Mouse (Mus musculus) CH12.LX (cell line): ENCODE measurements around the gene Glis3. TPM values are rescaled to one million over a fixed set of nuclear protein-coding genes. Genes with fewer than 3 reads are reported as not detected.
A peak's percentile ranks its signal among the peaks of the same experiment; 100 is the strongest.

Experiments
- DNase-seq: peaks from one replicate; pipeline ENCODE4 v3.0.0-alpha.2; 2013; ENCODE audit errors: extremely low read depth
- H3K27ac ChIP-seq: 2 replicates; pipeline ENCODE4 v1.5.1; 2012; ENCODE audit warnings: low read depth, mild to moderate bottlenecking, control low read depth, moderate library complexity; ENCODE audit not compliant: insufficient read depth
- H3K27me3 ChIP-seq: replicated peaks from 2 replicates; pipeline ENCODE3; 2012; ENCODE audit warnings: inconsistent platforms
- H3K36me3 ChIP-seq, 2 experiments: replicated peaks in 1 of 2; 2 replicates each; pipeline versions ENCODE3 to v1.6.1; 2012; ENCODE audit warnings: inconsistent platforms in 1 of 2, low read length in 1 of 2, mild to moderate bottlenecking in 1 of 2, mixed read lengths in 1 of 2, moderate library complexity in 1 of 2; ENCODE audit not compliant: control insufficient read depth in 1 of 2, insufficient read depth in 1 of 2
- H3K4me1 ChIP-seq, 2 experiments: 2 replicates each; pipeline ENCODE4 v1.6.1; 2012; ENCODE audit warnings: inconsistent platforms in 1 of 2, moderate library complexity in 1 of 2; ENCODE audit not compliant: insufficient read depth in 2 of 2, control insufficient read depth in 1 of 2
- H3K4me2 ChIP-seq: 2 replicates; pipeline ENCODE4 v1.6.1; 2012; ENCODE audit warnings: low read depth, mild to moderate bottlenecking, control low read depth; ENCODE audit not compliant: poor library complexity, insufficient read depth, severe bottlenecking
- H3K4me3 ChIP-seq, 3 experiments: fragments of 150-350 bp in 1 of 3; sonication (generic) in 1 of 3; replicated peaks in 1 of 3; 2 replicates each; pipeline versions ENCODE3 to v1.5.1; 2011 to 2012; ENCODE audit warnings: low read depth in 2 of 3, low read length in 2 of 3, mild to moderate bottlenecking in 2 of 3, moderate library complexity in 2 of 3, control low read depth in 1 of 3, improper control_type of control experiment in 1 of 3, inconsistent platforms in 1 of 3, mixed read lengths in 1 of 3; ENCODE audit not compliant: poor library complexity in 1 of 3
- H3K79me2 ChIP-seq: replicated peaks from 2 replicates; pipeline ENCODE4 v1.6.1; 2012; ENCODE audit warnings: mild to moderate bottlenecking, moderate library complexity; ENCODE audit not compliant: control insufficient read depth, poor library complexity, insufficient read depth, severe bottlenecking; ENCODE audit errors: extremely low read depth
- H3K9ac ChIP-seq: 2 replicates; pipeline ENCODE4 v1.6.1; 2012; ENCODE audit warnings: low read depth, mild to moderate bottlenecking, control low read depth, moderate library complexity; ENCODE audit not compliant: insufficient read depth
- H3K9me3 ChIP-seq: replicated peaks from 2 replicates; pipeline ENCODE3; 2012; ENCODE audit warnings: low read length, inconsistent platforms, mixed read lengths
- CTCF ChIP-seq, 2 experiments: IDR thresholded peaks in 1 of 2; conservative IDR thresholded peaks in 1 of 2; 2 replicates each; pipeline ENCODE4 v1.5.1; 2011 to 2012; ENCODE audit warnings: low read depth in 2 of 2, low read length in 2 of 2, improper control_type of control experiment in 1 of 2, inconsistent platforms in 1 of 2, mild to moderate bottlenecking in 1 of 2, moderate library complexity in 1 of 2
- ELF1 ChIP-seq: IDR thresholded peaks from 2 replicates; pipeline ENCODE4 v1.6.1; 2014; ENCODE audit warnings: low read depth, mild to moderate bottlenecking, inconsistent platforms, low read length, improper control_type of control experiment
- GABPA ChIP-seq: IDR thresholded peaks from 2 replicates; pipeline ENCODE4 v1.6.1; 2012; ENCODE audit warnings: low read depth, low read length, improper control_type of control experiment, inconsistent platforms; ENCODE audit not compliant: insufficient replicate concordance
- JUN ChIP-seq: IDR thresholded peaks from 2 replicates; pipeline ENCODE4 v1.6.1; 2011; ENCODE audit warnings: low read depth, mild to moderate bottlenecking, low read length, improper control_type of control experiment, moderate library complexity; ENCODE audit not compliant: insufficient read depth
- POLR2A ChIP-seq: IDR thresholded peaks from 2 replicates; pipeline ENCODE4 v1.6.1; 2011; ENCODE audit warnings: low read depth, mild to moderate bottlenecking, improper control_type of control experiment, low read length
- RAD21 ChIP-seq: IDR thresholded peaks from 2 replicates; pipeline ENCODE4 v1.6.1; 2011; ENCODE audit warnings: low read depth, mild to moderate bottlenecking, low read length, improper control_type of control experiment, moderate library complexity
- USF2 ChIP-seq: conservative IDR thresholded peaks from 2 replicates; pipeline ENCODE4 v1.6.1; 2011; ENCODE audit warnings: low read depth, low read length, improper control_type of control experiment
- ZMIZ1 ChIP-seq: IDR thresholded peaks from 2 replicates; pipeline ENCODE4 v1.6.1; 2012; ENCODE audit warnings: low read depth, mild to moderate bottlenecking, inconsistent platforms, low read length, improper control_type of control experiment
- ZNF384 ChIP-seq: IDR thresholded peaks from 2 replicates; pipeline ENCODE4 v1.6.1; 2012; ENCODE audit warnings: low read depth, low read length, improper control_type of control experiment, inconsistent platforms
- dilution Hi-C: fragments of 300-500 bp; cut with MboI; formaldehyde crosslinking; loops from 2 replicates; pipeline ENCODE4 v1.14.3; 2020; ENCODE audit warnings: low sequenced_read_pairs; ENCODE audit not compliant: extremely low pct_unique_long_range_greater_than_20kb, extremely low pct_ligation_motif_present
- in situ Hi-C: fragments of 300-500 bp; cut with MboI; formaldehyde crosslinking; loops from 3 replicates; pipeline ENCODE4 v1.14.3; 2019; ENCODE audit warnings: low sequenced_read_pairs, low pct_ligation_motif_present, low pct_unique_long_range_greater_than_20kb, mixed read lengths
- polyA plus RNA-seq: library from polyadenylated mRNA; unstranded; fragments of >175 nt; gene quantifications from 2 replicates; pipeline ENCODE4 v1.2.1, GENCODE M21; 2012; ENCODE audit warnings: low read depth; ENCODE audit not compliant: insufficient read length
- total RNA-seq, 2 experiments: library from RNA; depleted of rRNA; stranded (reverse); fragments of 300-350 nt in 1 of 2; fragments of >200 nt in 1 of 2; gene quantifications; 2 replicates each; pipeline ENCODE4 v1.2.3; 2012 to 2014

The Glis3 gene
- total and polyA plus RNA-seq, 3 experiments: not detected

DNA sequence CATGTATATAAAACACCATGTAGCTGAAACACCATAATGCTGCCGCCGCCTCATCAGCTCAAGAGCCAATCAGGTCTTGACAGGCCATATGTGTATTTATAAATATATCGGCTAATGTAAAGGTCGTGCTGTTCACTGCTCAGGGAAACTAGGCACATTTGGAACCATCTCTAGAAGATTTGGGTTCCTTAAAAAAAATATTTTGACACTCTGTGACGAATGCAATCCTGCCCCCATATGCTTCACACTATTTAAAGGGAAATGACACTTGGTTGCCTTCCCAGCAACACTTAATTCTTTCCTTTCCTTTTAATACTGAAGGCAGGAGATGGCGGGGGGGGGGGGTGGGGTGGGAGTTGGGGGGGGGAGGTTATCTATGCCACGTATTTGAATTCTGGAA lies 286.1 kb downstream of the Glis3 start:
- in situ Hi-C loops (no loop called here), dilution Hi-C loops (no loop called here)
- Histone ChIP-seq H3K79me2 (no peaks in the 10 kb centered on the region), H3K27me3 (no peaks in the 10 kb centered on the region), H3K9me3 (no peaks in the 10 kb centered on the region), H3K4me3 (no peak overlapping the region), H3K36me3 (no peaks in the 10 kb centered on the region), H3K4me2 (no peak overlapping the region)
- DNase-seq: no peak
- TF ChIP-seq GABPA (no peak), ZNF384 (no peak), ELF1 (no peak)
- TF ChIP-seq, all 38 proteins: peak for 0
- Histone ChIP-seq H3K9ac (no peak overlapping the region), H3K4me1 (no peaks in the 10 kb centered on the region), H3K27ac (no peak overlapping the region)

DNA sequence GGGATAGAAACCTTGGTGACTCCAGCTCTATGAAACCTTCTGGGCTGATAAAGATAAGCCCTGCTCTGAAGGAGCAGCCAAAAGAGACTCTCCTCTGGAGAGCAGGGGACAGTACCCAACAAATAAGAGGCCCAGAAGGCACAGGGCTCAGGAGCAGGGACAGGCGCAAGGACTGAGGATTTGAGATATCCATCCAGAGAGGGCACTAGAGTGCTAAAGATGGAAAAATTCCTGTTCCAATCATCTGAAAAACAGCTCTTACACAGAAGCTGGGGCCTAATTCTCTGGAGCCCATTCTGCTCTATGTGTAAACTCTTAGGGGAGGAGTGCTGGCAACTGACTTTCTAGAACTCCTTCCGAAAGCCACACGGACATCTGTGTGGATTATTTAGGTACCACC lies 287.0 kb downstream of the Glis3 start:
- DNase-seq: no peak
- H3K27ac ChIP-seq: no peak overlapping the region
- no peaks in the 10 kb centered on the region for H3K27me3 ChIP-seq
- TF ChIP-seq USF2 (no peak), POLR2A (no peak), RAD21 (peak; percentile 20), CTCF (conservative IDR thresholded peaks at IDR 0.05 in 1 of 2, IDR thresholded peaks at IDR 0.05 in 1 of 2; ENCODE audit: low read depth in 2 of 2, low read length in 2 of 2) (peak in 1 of 2 experiments; percentile 25; a peak in 2 of 4 replicates), ZMIZ1 (no peak)
- dilution Hi-C loops: no loop called here
- no peaks in the 10 kb centered on the region for H3K79me2 ChIP-seq
- H3K4me2 ChIP-seq: no peak overlapping the region
- H3K4me3 ChIP-seq: no peak overlapping the region
- in situ Hi-C loops: no loop called here
- no peaks in the 10 kb centered on the region for H3K9me3 ChIP-seq
- H3K9ac ChIP-seq: no peak overlapping the region
- no peaks in the 10 kb centered on the region for H3K4me1 ChIP-seq
- no peaks in the 10 kb centered on the region for H3K36me3 ChIP-seq

- no peak for DNase-seq
- Histone ChIP-seq H3K36me3 (no peaks in the 10 kb centered on the region), H3K9ac (no peak overlapping the region), H3K27me3 (no peaks in the 10 kb centered on the region), H3K4me2 (no peak overlapping the region), H3K27ac (no peak overlapping the region), H3K9me3 (no peaks in the 10 kb centered on the region), H3K4me3 (no peak overlapping the region), H3K4me1 (no peaks in the 10 kb centered on the region), H3K79me2 (no peaks in the 10 kb centered on the region)
- in situ Hi-C loops: no loop called here
- TF ChIP-seq JUN: no peak
- dilution Hi-C loops: no loop called here
These were observed 289.0 kb downstream of the Glis3 start for GRCm38 (mm10) chr19:28390920-28391319.
